Mouse (Mus musculus) liver, adult 2 months (tissue): ENCODE measurements at regions not wholly inside any gene's neighbourhood (a gene's known extent, or its start where the extent isn't known, plus 50 kb on each side); places are given as distances from the start of the nearest gene placed in this dataset.

Source experiments
- DNase-seq: peaks from one replicate; pipeline ENCODE4 v3.0.0-alpha.2; 2011; ENCODE audit warnings: low read depth, low spot score; ENCODE audit errors: extremely low read depth
- H3K27ac ChIP-seq: fragments of 200-500 bp; replicated peaks from 2 replicates; pipeline ENCODE4 v1.5.1; 2012; ENCODE audit warnings: low read depth, mild to moderate bottlenecking, control low read depth, inconsistent platforms, low read length; ENCODE audit not compliant: insufficient read depth
- H3K27me3 ChIP-seq: fragments of 200-500 bp; 2 replicates; pipeline ENCODE4 v1.6.1; 2012; ENCODE audit warnings: mild to moderate bottlenecking, moderate library complexity, low read length, inconsistent platforms; ENCODE audit not compliant: control insufficient read depth, insufficient read depth
- H3K36me3 ChIP-seq: fragments of 200-500 bp; 2 replicates; pipeline ENCODE4 v1.6.1; 2012; ENCODE audit warnings: low read length, inconsistent platforms; ENCODE audit not compliant: control insufficient read depth, insufficient read depth
- H3K4me1 ChIP-seq: fragments of 200-500 bp; 2 replicates; pipeline ENCODE4 v1.6.1; 2011; ENCODE audit warnings: low read length; ENCODE audit not compliant: control insufficient read depth, insufficient read depth
- H3K4me3 ChIP-seq: fragments of 200-500 bp; 2 replicates; pipeline ENCODE4 v1.5.1; 2011; ENCODE audit warnings: low read depth, mild to moderate bottlenecking, control low read depth, low read length, moderate library complexity; ENCODE audit not compliant: insufficient read depth
- H3K79me2 ChIP-seq: fragments of 200-500 bp; 2 replicates; pipeline ENCODE4 v1.6.1; 2012; ENCODE audit warnings: inconsistent platforms, mild to moderate bottlenecking, low read length, moderate library complexity; ENCODE audit not compliant: control insufficient read depth, insufficient read depth
- H3K9ac ChIP-seq: fragments of 200-500 bp; 2 replicates; pipeline ENCODE4 v1.6.1; 2012; ENCODE audit warnings: low read depth, mild to moderate bottlenecking, control low read depth, inconsistent platforms, low read length
- CTCF ChIP-seq: fragments of 200-500 bp; IDR thresholded peaks from 2 replicates; pipeline ENCODE4 v1.5.1; 2011; ENCODE audit warnings: low read depth, low read length, control low read depth
- POLR2A ChIP-seq: fragments of 200-500 bp; IDR thresholded peaks from 2 replicates; pipeline ENCODE4 v1.6.1; 2011; ENCODE audit warnings: low read length, control low read depth; ENCODE audit not compliant: insufficient read depth; ENCODE audit errors: extremely low read depth
- WGBS: fragments of 180-500 bp; shearing (Covaris S2); methylation state at CpG from one replicate; pipeline ENCODE4 v1.1.7; 2018; 5-methylcytosine and 5-hydroxymethylcytosine counted together

DNA sequence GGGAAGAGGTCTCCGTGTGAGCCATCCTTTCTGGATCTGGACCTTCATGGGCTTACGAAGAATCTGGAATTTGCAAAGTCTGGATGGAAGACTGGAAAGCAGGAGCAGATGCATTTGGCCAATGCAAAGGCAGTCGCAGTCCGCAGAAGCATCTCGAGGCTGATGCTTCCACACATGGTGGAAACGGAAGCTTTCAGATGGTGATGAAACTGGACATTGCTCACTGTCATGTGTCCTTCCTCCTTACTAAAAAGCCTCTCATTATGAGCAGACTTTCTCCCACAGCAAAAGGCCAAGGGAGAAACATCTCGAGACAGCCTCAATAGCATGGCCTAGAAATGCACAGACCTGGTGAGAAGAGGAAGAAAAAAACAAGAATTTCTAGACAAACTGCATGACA lies 94.5 kb downstream of the Mtx3 start:
- H3K79me2 ChIP-seq, result no peaks in the 10 kb centered on the region
- TF ChIP-seq POLR2A (no peak), CTCF (no peak)
- H3K27ac ChIP-seq, result no peak overlapping the region
- H3K4me1 ChIP-seq, result no peaks in the 10 kb centered on the region
- no peak overlapping the region for H3K9ac ChIP-seq
- no peak overlapping the region for H3K4me3 ChIP-seq
- no peaks in the 10 kb centered on the region for H3K36me3 ChIP-seq
- peak; percentile 12 for DNase-seq
- H3K27me3 ChIP-seq, result no peaks in the 10 kb centered on the region
- 89% methylated on average over 7 of the region's 7 CpGs for WGBS

DNA sequence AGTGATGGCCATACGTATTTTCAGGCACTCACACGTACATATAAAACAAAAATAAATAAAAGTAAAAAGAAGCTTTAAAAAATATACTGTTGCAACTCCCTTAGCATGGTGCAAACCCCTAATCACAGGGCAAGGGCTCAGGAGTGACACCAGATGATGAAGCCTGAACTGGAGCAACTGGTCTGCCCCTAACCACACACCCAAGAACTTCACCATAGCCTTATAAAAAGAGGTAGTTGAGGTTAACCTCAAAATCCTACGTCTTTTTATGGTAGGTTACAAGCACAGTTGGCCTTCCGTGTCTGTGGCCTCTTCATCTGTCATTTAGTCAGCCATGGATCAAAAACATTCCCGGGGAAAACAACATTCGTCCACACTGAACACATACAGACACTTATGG lies 96.0 kb downstream of the Mtx3 start:
- no peak for TF ChIP-seq POLR2A
- no peak for TF ChIP-seq CTCF
- no peaks in the 10 kb centered on the region for H3K27me3 ChIP-seq
- H3K79me2 ChIP-seq, result no peaks in the 10 kb centered on the region
- no peak overlapping the region for H3K27ac ChIP-seq
- no peak for DNase-seq
- H3K9ac ChIP-seq, result no peak overlapping the region
- no peaks in the 10 kb centered on the region for H3K36me3 ChIP-seq
- H3K4me3 ChIP-seq, result no peak overlapping the region
- 82% methylated on average over 6 of the region's 6 CpGs for WGBS
- H3K4me1 ChIP-seq, result no peaks in the 10 kb centered on the region

DNA sequence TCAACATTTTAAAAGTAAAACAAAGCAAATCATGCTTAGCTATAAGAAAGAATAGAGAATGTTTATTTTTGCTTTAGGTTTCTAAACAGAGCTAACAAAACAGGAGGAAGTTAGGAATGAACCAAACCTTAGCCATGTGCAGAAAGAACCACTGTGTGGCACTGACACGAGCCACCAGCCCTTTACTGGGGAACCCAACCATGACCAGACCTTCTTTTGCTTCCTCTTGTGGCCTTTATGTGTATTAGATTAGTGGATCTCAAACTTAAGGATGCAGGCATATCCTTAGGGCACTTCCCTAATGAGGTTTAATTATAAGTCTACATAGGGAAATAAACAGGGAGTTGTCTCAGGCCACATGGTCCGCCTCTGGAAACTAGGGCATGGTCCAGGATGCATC lies 104.0 kb downstream of the Mtx3 start:
- H3K4me1 ChIP-seq, result no peaks in the 10 kb centered on the region
- WGBS, result 72% methylated on average over 2 of the region's 2 CpGs

DNA sequence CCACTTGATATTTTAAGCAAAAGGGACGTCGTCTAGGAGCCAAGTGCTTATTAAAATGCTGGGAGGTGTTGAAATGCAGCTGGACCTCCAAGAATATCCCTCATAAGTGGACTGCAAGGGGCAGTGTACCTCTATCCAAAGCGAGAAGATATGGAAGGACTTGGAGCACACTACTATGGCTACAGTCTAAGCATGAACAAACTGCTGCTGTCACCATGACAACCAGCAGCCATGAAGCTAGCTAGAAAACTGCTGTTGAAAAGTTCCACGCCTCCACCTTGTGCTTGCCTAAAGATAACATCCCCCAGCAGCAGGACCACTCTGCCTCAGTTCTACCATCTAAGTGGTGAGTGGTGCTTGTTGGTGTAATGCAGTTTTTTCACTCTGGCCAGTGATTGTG lies 115.5 kb downstream of the Mtx3 start:
- H3K4me1 ChIP-seq, result no peaks in the 10 kb centered on the region
- no peaks in the 10 kb centered on the region for H3K79me2 ChIP-seq
- no peak for TF ChIP-seq POLR2A
- no peak for TF ChIP-seq CTCF
- H3K36me3 ChIP-seq, result no peaks in the 10 kb centered on the region
- H3K4me3 ChIP-seq, result no peak overlapping the region
- DNase-seq, result no peak
- H3K27me3 ChIP-seq, result no peaks in the 10 kb centered on the region; the same call in 1 of the 2 replicates
- H3K27ac ChIP-seq, result no peak overlapping the region
- no peak overlapping the region for H3K9ac ChIP-seq
- 63% methylated on average over 4 of the region's 4 CpGs for WGBS

More for the DNA sequence above, 104.0 kb downstream of the Mtx3 start:
- Histone ChIP-seq H3K4me3 (no peak overlapping the region), H3K27ac (no peak overlapping the region), H3K27me3 (no peaks in the 10 kb centered on the region), H3K36me3 (no peaks in the 10 kb centered on the region), H3K79me2 (no peaks in the 10 kb centered on the region), H3K9ac (no peak overlapping the region)
- no peak for DNase-seq
- TF ChIP-seq POLR2A (no peak), CTCF (no peak)

DNA sequence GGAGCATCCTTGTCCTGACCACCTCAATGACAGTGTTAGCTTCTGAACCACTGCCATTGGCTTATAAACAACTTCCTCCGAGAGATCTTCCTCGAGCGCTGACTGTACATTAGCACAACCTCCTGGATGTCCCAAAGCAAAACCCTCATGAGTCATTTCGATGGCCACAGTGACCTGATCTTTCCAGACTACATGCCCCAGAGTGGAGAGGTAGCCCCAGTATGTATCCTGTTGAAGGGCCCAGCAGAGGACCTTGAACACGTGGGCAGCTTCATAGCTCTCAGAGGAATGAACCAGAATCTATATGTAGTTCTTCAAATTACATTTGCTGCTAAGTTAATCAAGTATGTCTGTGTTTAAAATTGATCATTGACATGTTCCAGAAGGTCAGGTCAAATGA lies 118.1 kb downstream of the Mtx3 start:
- no peak for DNase-seq
- Histone ChIP-seq H3K9ac (no peak overlapping the region), H3K79me2 (no peaks in the 10 kb centered on the region), H3K4me1 (no peaks in the 10 kb centered on the region), H3K4me3 (no peak overlapping the region), H3K27ac (no peak overlapping the region), H3K27me3 (no peaks in the 10 kb centered on the region; the same call in 1 of the 2 replicates), H3K36me3 (no peaks in the 10 kb centered on the region)
- 86% methylated on average over 5 of the region's 5 CpGs for WGBS
- TF ChIP-seq CTCF (no peak), POLR2A (no peak)

DNA sequence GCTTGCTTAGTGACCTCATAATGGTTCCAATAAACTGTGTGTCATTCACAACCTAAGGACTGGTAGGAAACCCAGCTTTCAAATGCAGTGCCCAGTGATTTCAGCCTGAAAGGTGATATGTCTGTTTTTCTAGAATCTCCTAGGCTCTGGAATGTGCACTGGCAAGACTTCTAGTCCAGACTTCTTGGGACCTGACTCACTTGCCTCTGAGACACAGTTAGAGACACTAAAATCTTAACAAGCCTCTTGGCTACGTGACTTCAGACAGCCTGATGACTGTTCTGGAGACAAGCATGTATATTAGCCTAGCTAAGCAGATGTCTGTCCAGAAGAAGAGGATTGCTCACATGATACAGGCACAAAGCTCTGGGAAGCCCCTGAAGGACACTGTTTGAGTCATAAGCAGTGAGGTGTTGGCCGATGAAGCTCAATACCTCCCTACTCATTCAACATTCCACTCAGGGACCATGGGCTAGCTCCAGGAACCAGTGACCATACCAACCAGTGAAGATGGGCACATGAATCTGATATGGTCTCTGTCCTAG lies 118.9 kb downstream of the Mtx3 start:
- no peak overlapping the region for H3K4me3 ChIP-seq
- DNase-seq, result no peak
- no peak overlapping the region for H3K27ac ChIP-seq
- TF ChIP-seq POLR2A (no peak), CTCF (no peak)
- 94% methylated on average over 2 of the region's 2 CpGs for WGBS
- no peak overlapping the region for H3K9ac ChIP-seq
- no peaks in the 10 kb centered on the region for H3K79me2 ChIP-seq
- H3K36me3 ChIP-seq, result no peaks in the 10 kb centered on the region
- no peaks in the 10 kb centered on the region; the same call in 1 of the 2 replicates for H3K27me3 ChIP-seq
- no peaks in the 10 kb centered on the region for H3K4me1 ChIP-seq
